Mouse (Mus musculus): Measurements from ENCODE around the gene Got2. TPM values are rescaled to one million over a fixed set of nuclear protein-coding genes. Genes with fewer than 3 reads are reported as not detected.

Gene Got2
- total and polyA plus RNA-seq, 3 experiments = 105 to 421 (median 179) TPM

DNA sequence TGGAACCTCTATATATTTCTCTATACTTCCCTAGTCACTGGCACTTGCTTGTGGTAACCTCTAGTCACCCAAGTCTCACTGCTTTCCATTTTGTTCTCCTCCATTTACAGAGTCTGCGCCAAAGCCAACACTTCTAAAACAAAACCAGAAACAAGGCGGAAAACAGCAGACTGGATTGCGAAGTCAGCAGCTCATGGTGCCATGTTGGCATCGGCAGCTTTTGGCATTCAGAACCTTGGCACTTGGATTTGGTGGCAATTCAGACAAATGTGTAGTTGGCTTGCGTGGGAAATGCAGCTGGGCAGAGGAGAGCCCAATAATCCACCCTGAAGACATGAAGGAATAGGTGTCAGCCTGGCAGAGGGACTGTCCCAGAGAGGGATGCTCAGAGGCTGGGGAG is 44.5 kb upstream of the Got2 start:
- H3K36me3 ChIP-seq (ENCODE audit: control insufficient read depth in 1 of 2, insufficient read depth in 2 of 2, low read length in 2 of 2) = no peaks in the 10 kb centered on the region

DNA sequence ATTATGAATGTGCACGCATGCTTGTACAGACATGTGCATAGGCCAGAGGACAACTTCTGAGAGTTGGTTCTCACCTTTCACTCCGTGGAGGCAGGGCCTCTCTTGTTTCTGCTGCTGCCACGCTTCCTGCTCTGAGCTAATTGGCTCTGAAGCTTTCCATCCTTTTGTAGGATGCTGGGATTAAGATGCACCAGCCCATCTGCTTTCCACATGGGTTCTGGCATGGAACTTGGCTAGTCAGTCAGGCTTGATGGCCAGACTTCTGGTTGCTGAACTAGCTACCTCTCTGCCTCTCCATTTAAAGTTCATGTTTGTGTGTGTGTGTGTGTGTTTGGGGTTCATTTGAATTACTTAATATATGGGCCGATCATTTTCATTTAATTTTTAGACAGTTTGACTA is 41.5 kb upstream of the Got2 start:
- TF ChIP-seq TBP (IDR thresholded peaks at IDR 0.05; ENCODE audit: low read depth, low read length) = no peak
- no peak for TF ChIP-seq TCF12 (IDR thresholded peaks at IDR 0.05; ENCODE audit: low read depth, low read length)
- TF ChIP-seq ZMIZ1 (IDR thresholded peaks at IDR 0.05; ENCODE audit: low read depth, low read length) = no peak
- DNase-seq (ENCODE audit: low read depth, low spot score) = no peak
- H3K4me1 ChIP-seq (ENCODE audit: control insufficient read depth in 1 of 2, insufficient read depth in 2 of 2, low read length in 2 of 2) = no peaks in the 10 kb centered on the region
- H3K4me3 ChIP-seq (ENCODE audit: control insufficient read depth in 1 of 2, insufficient read depth in 1 of 2, low read depth in 2 of 2, low read length in 2 of 2) = no peak overlapping the region
- no peaks in the 10 kb centered on the region for H3K79me2 ChIP-seq (ENCODE audit: control insufficient read depth, insufficient read depth, low read length, poor library complexity)
- H3K27me3 ChIP-seq (ENCODE audit: control insufficient read depth in 1 of 2, insufficient read depth in 2 of 2, low read length in 2 of 2) = peaks cover 2 to 7% of the 10 kb centered on the region in 2 experiments
- no peaks in the 10 kb centered on the region for H3K36me3 ChIP-seq (ENCODE audit: control insufficient read depth in 1 of 2, insufficient read depth in 2 of 2, low read length in 2 of 2)
- H3K9ac ChIP-seq (ENCODE audit: control insufficient read depth, low read depth, low read length, poor library complexity, severe bottlenecking) = no peak overlapping the region
- no peaks in the 10 kb centered on the region for H3K9me3 ChIP-seq (replicated peaks; ENCODE audit: insufficient read depth, low read length)
- no peak overlapping the region for H3K27ac ChIP-seq (ENCODE audit: control insufficient read depth, low read depth, low read length)

More for the DNA sequence above, 44.5 kb upstream of the Got2 start:
- no peaks in the 10 kb centered on the region for H3K9me3 ChIP-seq (replicated peaks; ENCODE audit: insufficient read depth, low read length)
- no peaks in the 10 kb centered on the region for H3K4me1 ChIP-seq (ENCODE audit: control insufficient read depth in 1 of 2, insufficient read depth in 2 of 2, low read length in 2 of 2)
- TF ChIP-seq EP300 (IDR thresholded peaks at IDR 0.05; ENCODE audit: low read depth in 1 of 2, low read length in 2 of 2) = no peak
- TF ChIP-seq MYB (IDR thresholded peaks at IDR 0.05; ENCODE audit: low read depth, low read length) = no peak
- DNase-seq (ENCODE audit: low read depth, low spot score) = no peak
- peaks cover 5 to 10% of the 10 kb centered on the region in 2 experiments for H3K27me3 ChIP-seq (ENCODE audit: control insufficient read depth in 1 of 2, insufficient read depth in 2 of 2, low read length in 2 of 2)
- H3K9ac ChIP-seq (ENCODE audit: control insufficient read depth, low read depth, low read length, poor library complexity, severe bottlenecking) = no peak overlapping the region
- no peaks in the 10 kb centered on the region for H3K79me2 ChIP-seq (ENCODE audit: control insufficient read depth, insufficient read depth, low read length, poor library complexity)
- H3K27ac ChIP-seq (ENCODE audit: control insufficient read depth, low read depth, low read length) = no peak overlapping the region
- no peak overlapping the region for H3K4me3 ChIP-seq (ENCODE audit: control insufficient read depth in 1 of 2, insufficient read depth in 1 of 2, low read depth in 2 of 2, low read length in 2 of 2)

DNA sequence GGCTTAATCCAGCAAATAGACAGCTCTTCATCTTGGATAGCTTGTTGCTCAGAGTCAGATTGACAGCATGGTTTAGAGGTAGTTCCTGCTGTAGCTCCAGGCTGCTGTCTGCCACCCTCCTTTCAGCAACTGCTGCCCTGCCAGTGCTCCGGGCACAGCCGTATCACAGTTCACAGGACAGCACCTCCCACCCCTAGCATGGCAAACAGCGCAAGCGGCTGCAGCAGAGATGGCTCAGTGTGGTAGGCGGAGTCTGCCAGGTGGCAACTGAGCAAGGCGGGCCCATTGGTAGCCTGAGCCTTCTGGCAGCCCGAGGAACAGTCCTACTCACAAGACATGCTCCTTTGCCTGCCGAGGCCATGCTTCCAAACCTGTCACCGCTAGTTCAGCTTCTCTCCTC is 27.8 kb upstream of the Got2 start:
- Histone ChIP-seq H3K27me3 (ENCODE audit: control insufficient read depth in 1 of 2, insufficient read depth in 2 of 2, low read length in 2 of 2) (no peaks in the 10 kb centered on the region), H3K27ac (ENCODE audit: control insufficient read depth, low read depth, low read length) (no peak overlapping the region), H3K4me1 (ENCODE audit: control insufficient read depth in 1 of 2, insufficient read depth in 2 of 2, low read length in 2 of 2) (no peaks in the 10 kb centered on the region), H3K79me2 (ENCODE audit: control insufficient read depth, insufficient read depth, low read length, poor library complexity) (no peaks in the 10 kb centered on the region), H3K4me3 (ENCODE audit: control insufficient read depth in 1 of 2, insufficient read depth in 1 of 2, low read depth in 2 of 2, low read length in 2 of 2) (no peak overlapping the region), H3K9me3 (replicated peaks; ENCODE audit: insufficient read depth, low read length) (no peaks in the 10 kb centered on the region), H3K36me3 (ENCODE audit: control insufficient read depth in 1 of 2, insufficient read depth in 2 of 2, low read length in 2 of 2) (no peaks in the 10 kb centered on the region), H3K9ac (ENCODE audit: control insufficient read depth, low read depth, low read length, poor library complexity, severe bottlenecking) (no peak overlapping the region)
- TF ChIP-seq TCF12 (IDR thresholded peaks at IDR 0.05; ENCODE audit: low read depth, low read length) (no peak), TAL1 (IDR thresholded peaks at IDR 0.05; ENCODE audit: low read length) (no peak), USF1 (IDR thresholded peaks at IDR 0.05; ENCODE audit: low read depth, low read length) (no peak), CHD1 (IDR thresholded peaks at IDR 0.05; ENCODE audit: low read depth, low read length) (no peak), MAFK (IDR thresholded peaks at IDR 0.05; ENCODE audit: borderline replicate concordance, low read depth, low read length) (no peak), EP300 (IDR thresholded peaks at IDR 0.05; ENCODE audit: low read depth in 1 of 2, low read length in 2 of 2) (no peak), MXI1 (IDR thresholded peaks at IDR 0.05; ENCODE audit: low read depth, low read length) (no peak), ETS1 (IDR thresholded peaks at IDR 0.05; ENCODE audit: low read depth, low read length) (no peak), MEF2A (IDR thresholded peaks at IDR 0.05; ENCODE audit: extremely low read depth, insufficient replicate concordance, low read depth, low read length, poor library complexity, severe bottlenecking) (no peak), E2F4 (IDR thresholded peaks at IDR 0.05; ENCODE audit: borderline replicate concordance, low read depth, low read length) (no peak), TBP (IDR thresholded peaks at IDR 0.05; ENCODE audit: low read depth, low read length) (no peak), CTCF (IDR thresholded peaks at IDR 0.05 in 2 of 3, conservative IDR thresholded peaks at IDR 0.05 in 1 of 3; ENCODE audit: control insufficient read depth in 1 of 3, insufficient read depth in 1 of 3, low read depth in 2 of 3, low read length in 3 of 3, poor library complexity in 1 of 3, severe bottlenecking in 1 of 3) (no peak), HCFC1 (IDR thresholded peaks at IDR 0.05; ENCODE audit: low read depth, low read length) (no peak), MYC (IDR thresholded peaks at IDR 0.05; ENCODE audit: low read depth, low read length) (no peak), NELFE (IDR thresholded peaks at IDR 0.05; ENCODE audit: low read depth, low read length) (no peak)
- DNase-seq (ENCODE audit: low read depth, low spot score) = no peak
